Mouse (Mus musculus): Measurements from ENCODE around the gene Nefh. TPM values are rescaled to one million over a fixed set of nuclear protein-coding genes. Genes with fewer than 3 reads are reported as not detected.

The Nefh gene
- polyA plus RNA-seq (2015; fragmentation: Nextera tagmentation; extraction: Ambion mirVana) = 0.25 TPM in 2 replicates

- no peaks in the 10 kb centered on the region for H3K4me1 ChIP-seq (replicated peaks; ENCODE audit: control insufficient read depth, insufficient read depth)
- peak within 1 kb of the TSS; percentile 46 for H3K4me3 ChIP-seq (ENCODE audit: low read depth, low read length)
- H3K36me3 ChIP-seq (ENCODE audit: control insufficient read depth, insufficient read depth, low read length) = no peaks in the 10 kb centered on the region
- DNase-seq (ENCODE audit: low spot score) (no peak), ATAC-seq (ENCODE audit: low FRiP score, low TSS enrichment) (no peak)
- peak within 1 kb of the TSS; percentile 38 for H3K9ac ChIP-seq (ENCODE audit: low read length)
- H3K27ac ChIP-seq (replicated peaks) = no peak within 1 kb of the TSS
- H3K27me3 ChIP-seq (ENCODE audit: control insufficient read depth, insufficient read depth, low read length) = peaks cover 37% of the 10 kb centered on the region
- H3K4me2 ChIP-seq (replicated peaks; ENCODE audit: low read depth) = peak within 1 kb of the TSS; percentile 83
- TF ChIP-seq EP300 (optimal IDR thresholded peaks at IDR 0.05) (no peak), CTCF (IDR thresholded peaks at IDR 0.05; ENCODE audit: low read depth) (no peak)
- under 1% methylated on average over 34 of the region's 41 CpGs for WGBS
- H3K9me3 ChIP-seq (ENCODE audit: control insufficient read depth, low read length) = no peaks in the 10 kb centered on the region
Observed at GRCm38 (mm10) chr11:4947813-4948174, at the start of gene Nefh. Gene Nefh (minus strand): TSS chr11:4948064.

- ATAC-seq (ENCODE audit: low FRiP score, low TSS enrichment) (no peak), DNase-seq (ENCODE audit: low spot score) (no peak)
- no peaks in the 10 kb centered on the region for H3K36me3 ChIP-seq (ENCODE audit: control insufficient read depth, insufficient read depth, low read length)
- no peaks in the 10 kb centered on the region for H3K9me3 ChIP-seq (ENCODE audit: control insufficient read depth, low read length)
- no peak for TF ChIP-seq EP300 (optimal IDR thresholded peaks at IDR 0.05)
- TF ChIP-seq CTCF (IDR thresholded peaks at IDR 0.05; ENCODE audit: low read depth) = no peak
- no peaks in the 10 kb centered on the region; the same call in 1 of the 2 replicates for H3K4me1 ChIP-seq (replicated peaks; ENCODE audit: control insufficient read depth, insufficient read depth)
- no peak overlapping the region for H3K27ac ChIP-seq (replicated peaks)
- no peaks in the 10 kb centered on the region for H3K27me3 ChIP-seq (ENCODE audit: control insufficient read depth, insufficient read depth, low read length)
- no peak overlapping the region for H3K4me3 ChIP-seq (ENCODE audit: low read depth, low read length)
- H3K4me2 ChIP-seq (replicated peaks; ENCODE audit: low read depth) = no peak overlapping the region
- WGBS = 69% methylated on average over 5 of the region's 5 CpGs
- no peak overlapping the region for H3K9ac ChIP-seq (ENCODE audit: low read length)
Observed at GRCm38 (mm10) chr11:4996621-4997199, 48.8 kb upstream of the Nefh start.

GRCm38 (mm10) chr11:4995676-4996075, 47.8 kb upstream of the Nefh start:
- no peaks in the 10 kb centered on the region for H3K27me3 ChIP-seq (ENCODE audit: control insufficient read depth, insufficient read depth, low read length)

GRCm38 (mm10) chr11:4992471-4992870, 44.6 kb upstream of the Nefh start:
- no peak for TF ChIP-seq CTCF (IDR thresholded peaks at IDR 0.05; ENCODE audit: low read depth)
- TF ChIP-seq EP300 (optimal IDR thresholded peaks at IDR 0.05) = no peak
- Histone ChIP-seq H3K27ac (replicated peaks) (no peak overlapping the region), H3K27me3 (ENCODE audit: control insufficient read depth, insufficient read depth, low read length) (no peaks in the 10 kb centered on the region), H3K4me3 (ENCODE audit: low read depth, low read length) (no peak overlapping the region), H3K4me1 (replicated peaks; ENCODE audit: control insufficient read depth, insufficient read depth) (no peaks in the 10 kb centered on the region; the same call in 1 of the 2 replicates), H3K9me3 (ENCODE audit: control insufficient read depth, low read length) (no peaks in the 10 kb centered on the region), H3K9ac (ENCODE audit: low read length) (no peak overlapping the region), H3K36me3 (ENCODE audit: control insufficient read depth, insufficient read depth, low read length) (peaks cover 2% of the 10 kb centered on the region; the same call in 1 of the 2 replicates), H3K4me2 (replicated peaks; ENCODE audit: low read depth) (no peak overlapping the region)
- DNase-seq (ENCODE audit: low spot score) (no peak), ATAC-seq (ENCODE audit: low FRiP score, low TSS enrichment) (no peak)
- 85% methylated on average over 2 of the region's 2 CpGs for WGBS

More at GRCm38 (mm10) chr11:4995676-4996075, 47.8 kb upstream of the Nefh start:
- DNase-seq (ENCODE audit: low spot score) = no peak
- Histone ChIP-seq H3K36me3 (ENCODE audit: control insufficient read depth, insufficient read depth, low read length) (no peaks in the 10 kb centered on the region), H3K27ac (replicated peaks) (no peak overlapping the region), H3K9me3 (ENCODE audit: control insufficient read depth, low read length) (no peaks in the 10 kb centered on the region), H3K9ac (ENCODE audit: low read length) (no peak overlapping the region), H3K4me3 (ENCODE audit: low read depth, low read length) (no peak overlapping the region), H3K4me2 (replicated peaks; ENCODE audit: low read depth) (no peak overlapping the region), H3K4me1 (replicated peaks; ENCODE audit: control insufficient read depth, insufficient read depth) (no peaks in the 10 kb centered on the region; the same call in 1 of the 2 replicates)
- TF ChIP-seq EP300 (optimal IDR thresholded peaks at IDR 0.05) (no peak), CTCF (IDR thresholded peaks at IDR 0.05; ENCODE audit: low read depth) (no peak)
- ATAC-seq (ENCODE audit: low FRiP score, low TSS enrichment) = no peak
- 90% methylated on average over 3 of the region's 3 CpGs for WGBS

- H3K4me3 ChIP-seq (ENCODE audit: low read depth, low read length) = no peak overlapping the region
- 67% methylated on average over 3 of the region's 3 CpGs for WGBS
Observed at GRCm38 (mm10) chr11:4989187-4989586, 41.3 kb upstream of the Nefh start.

GRCm38 (mm10) chr11:4987487-4987852, 39.6 kb upstream of the Nefh start:
- WGBS = 37% methylated on average over 11 of the region's 11 CpGs
- DNase-seq (ENCODE audit: low spot score) = no peak

More at GRCm38 (mm10) chr11:4989187-4989586, 41.3 kb upstream of the Nefh start:
- H3K4me2 ChIP-seq (replicated peaks; ENCODE audit: low read depth) = no peak overlapping the region
- no peaks in the 10 kb centered on the region for H3K9me3 ChIP-seq (ENCODE audit: control insufficient read depth, low read length)
- H3K27me3 ChIP-seq (ENCODE audit: control insufficient read depth, insufficient read depth, low read length) = no peaks in the 10 kb centered on the region
- H3K4me1 ChIP-seq (replicated peaks; ENCODE audit: control insufficient read depth, insufficient read depth) = no peaks in the 10 kb centered on the region
- ATAC-seq (ENCODE audit: low FRiP score, low TSS enrichment) (no peak), DNase-seq (ENCODE audit: low spot score) (no peak)
- TF ChIP-seq EP300 (optimal IDR thresholded peaks at IDR 0.05) (no peak), CTCF (IDR thresholded peaks at IDR 0.05; ENCODE audit: low read depth) (no peak)
- no peak overlapping the region for H3K27ac ChIP-seq (replicated peaks)
- peaks cover 2% of the 10 kb centered on the region; the same call in 1 of the 2 replicates for H3K36me3 ChIP-seq (ENCODE audit: control insufficient read depth, insufficient read depth, low read length)
- no peak overlapping the region for H3K9ac ChIP-seq (ENCODE audit: low read length)

More at GRCm38 (mm10) chr11:4987487-4987852, 39.6 kb upstream of the Nefh start:
- Histone ChIP-seq H3K27ac (replicated peaks) (peak overlapping the region; percentile 69), H3K27me3 (ENCODE audit: control insufficient read depth, insufficient read depth, low read length) (no peaks in the 10 kb centered on the region), H3K4me1 (replicated peaks; ENCODE audit: control insufficient read depth, insufficient read depth) (no peaks in the 10 kb centered on the region), H3K36me3 (ENCODE audit: control insufficient read depth, insufficient read depth, low read length) (peaks cover 2% of the 10 kb centered on the region; the same call in 1 of the 2 replicates), H3K4me3 (ENCODE audit: low read depth, low read length) (peak overlapping the region; percentile 65), H3K9me3 (ENCODE audit: control insufficient read depth, low read length) (no peaks in the 10 kb centered on the region), H3K4me2 (replicated peaks; ENCODE audit: low read depth) (peak overlapping the region; percentile 95), H3K9ac (ENCODE audit: low read length) (peak overlapping the region; percentile 78)
- ATAC-seq (ENCODE audit: low FRiP score, low TSS enrichment) = no peak
- TF ChIP-seq CTCF (IDR thresholded peaks at IDR 0.05; ENCODE audit: low read depth) (no peak), EP300 (optimal IDR thresholded peaks at IDR 0.05) (no peak)
